Mouse (Mus musculus) thymus, adult 2 months (tissue): ENCODE data around the gene Il12a.

Experiments
- CTCF ChIP-seq: fragments of 200-500 bp; IDR thresholded peaks from 2 replicates; pipeline ENCODE4 v1.5.1; 2012; ENCODE audit warnings: mild to moderate bottlenecking, control low read depth, low read length, moderate library complexity, borderline replicate concordance; ENCODE audit not compliant: control insufficient read depth, poor library complexity, insufficient read depth; ENCODE audit errors: extremely low read depth
- POLR2A ChIP-seq: fragments of 200-500 bp; IDR thresholded peaks from 2 replicates; pipeline ENCODE4 v1.6.1; 2012; ENCODE audit warnings: mild to moderate bottlenecking, low read length, control low read depth, moderate library complexity; ENCODE audit not compliant: control insufficient read depth, poor library complexity, insufficient read depth; ENCODE audit errors: extremely low read depth

GRCm38 (mm10) chr3:68678805-68679585, 11.4 kb upstream of the Il12a start:
- no peak for TF ChIP-seq POLR2A
- no peak for TF ChIP-seq CTCF
